Mouse (Mus musculus): ENCODE measurements around the gene Syt2. TPM values are rescaled to one million over a fixed set of nuclear protein-coding genes. Genes with fewer than 3 reads are reported as not detected.
A peak's percentile ranks its signal among the peaks of the same experiment; 100 is the strongest.

The Syt2 gene
- polyA plus RNA-seq, 1 experiment from 2014 or later, result 1.0 TPM

- H3K27ac ChIP-seq (ENCODE audit: low read depth), result peak overlapping the region; percentile 71
- ATAC-seq (ENCODE audit: insufficient read depth) (peak; percentile 58), DNase-seq (peak; percentile 80)
- H3K4me1 ChIP-seq (ENCODE audit: insufficient read depth), result peaks cover 41% of the 10 kb centered on the region
- 52% methylated on average over 13 of the region's 13 CpGs for WGBS
- peak overlapping the region; percentile 3; the same call in 1 of the 2 replicates for H3K9ac ChIP-seq
- H3K36me3 ChIP-seq (ENCODE audit: insufficient read depth), result peaks cover 11% of the 10 kb centered on the region; the same call in 1 of the 2 replicates
- no peak overlapping the region for H3K4me3 ChIP-seq (ENCODE audit: low read depth, low read length)
- H3K9me3 ChIP-seq (ENCODE audit: low read depth, low read length), result no peaks in the 10 kb centered on the region
- TF ChIP-seq CTCF (IDR thresholded peaks at IDR 0.05; ENCODE audit: low read depth), result no peak
- no peaks in the 10 kb centered on the region for H3K27me3 ChIP-seq (ENCODE audit: insufficient read depth, low read length)
- no peak overlapping the region for H3K4me2 ChIP-seq
These were observed 107.5 kb downstream of the Syt2 start for GRCm38 (mm10) chr1:134753751-134754630.

- Histone ChIP-seq H3K4me2 (no peak overlapping the region), H3K27ac (ENCODE audit: low read depth) (peak overlapping the region; percentile 40; the same call in 1 of the 2 replicates), H3K27me3 (ENCODE audit: insufficient read depth, low read length) (no peaks in the 10 kb centered on the region), H3K9me3 (ENCODE audit: low read depth, low read length) (no peaks in the 10 kb centered on the region), H3K36me3 (ENCODE audit: insufficient read depth) (peaks cover 19% of the 10 kb centered on the region; the same call in 1 of the 2 replicates), H3K4me3 (ENCODE audit: low read depth, low read length) (no peak overlapping the region), H3K9ac (no peak overlapping the region), H3K4me1 (ENCODE audit: insufficient read depth) (peaks cover 38% of the 10 kb centered on the region)
- DNase-seq (no peak), ATAC-seq (ENCODE audit: insufficient read depth) (no peak)
- WGBS, result 56% methylated on average over 10 of the region's 10 CpGs
- TF ChIP-seq CTCF (IDR thresholded peaks at IDR 0.05; ENCODE audit: low read depth), result no peak
These were observed 108.3 kb downstream of the Syt2 start for GRCm38 (mm10) chr1:134754818-134755217.

GRCm38 (mm10) chr1:134755548-134756189 lies 109.2 kb downstream of the Syt2 start:
- no peak for ATAC-seq (ENCODE audit: insufficient read depth)
- DNase-seq, result peak; percentile 69
- WGBS, result 28% methylated on average over 13 of the region's 13 CpGs

DNA sequence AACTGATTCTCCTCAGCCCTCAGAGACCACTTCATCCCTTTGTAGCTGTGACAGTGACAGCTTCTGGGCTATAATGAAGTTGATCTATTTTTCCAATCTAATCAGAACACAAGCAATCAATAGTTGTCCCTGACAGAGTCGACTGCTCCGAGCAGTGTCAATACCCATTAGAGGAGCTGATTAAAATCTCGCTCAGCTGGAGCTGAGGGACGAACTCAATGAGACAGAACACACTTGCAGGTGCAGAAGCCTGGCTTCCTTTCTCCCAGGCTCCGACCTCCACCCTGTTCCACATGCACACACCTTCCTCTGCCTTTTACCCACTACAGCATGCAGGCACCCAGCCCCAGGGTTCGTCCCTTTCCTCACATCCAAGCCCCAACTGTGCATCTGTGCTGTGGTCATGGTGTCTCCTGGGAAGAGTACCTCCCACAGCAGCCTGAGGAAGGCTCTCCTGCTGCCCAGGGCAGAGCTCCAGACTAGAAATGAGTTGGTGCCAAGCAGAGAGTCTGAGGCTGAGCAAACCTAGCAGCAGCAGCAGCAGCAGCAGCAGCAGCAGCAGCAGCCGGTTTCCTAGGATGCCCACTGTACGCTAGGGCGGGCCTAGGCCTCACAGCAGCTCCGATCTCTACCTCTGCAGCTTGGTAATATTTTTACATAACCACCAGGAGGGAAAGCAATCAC lies 109.9 kb downstream of the Syt2 start:
- H3K9ac ChIP-seq, result no peak overlapping the region

More at GRCm38 (mm10) chr1:134755548-134756189, 109.2 kb downstream of the Syt2 start:
- Histone ChIP-seq H3K4me1 (ENCODE audit: insufficient read depth) (peaks cover 35% of the 10 kb centered on the region), H3K27ac (ENCODE audit: low read depth) (0 out of 2 replicates have a peak overlapping the region, but pooled peaks have one; percentile 42), H3K4me3 (ENCODE audit: low read depth, low read length) (no peak overlapping the region), H3K36me3 (ENCODE audit: insufficient read depth) (peaks cover 24% of the 10 kb centered on the region), H3K9me3 (ENCODE audit: low read depth, low read length) (no peaks in the 10 kb centered on the region), H3K9ac (0 out of 2 replicates have a peak overlapping the region, but pooled peaks have one; percentile 6), H3K27me3 (ENCODE audit: insufficient read depth, low read length) (no peaks in the 10 kb centered on the region), H3K4me2 (no peak overlapping the region)
- no peak for TF ChIP-seq CTCF (IDR thresholded peaks at IDR 0.05; ENCODE audit: low read depth)

DNA sequence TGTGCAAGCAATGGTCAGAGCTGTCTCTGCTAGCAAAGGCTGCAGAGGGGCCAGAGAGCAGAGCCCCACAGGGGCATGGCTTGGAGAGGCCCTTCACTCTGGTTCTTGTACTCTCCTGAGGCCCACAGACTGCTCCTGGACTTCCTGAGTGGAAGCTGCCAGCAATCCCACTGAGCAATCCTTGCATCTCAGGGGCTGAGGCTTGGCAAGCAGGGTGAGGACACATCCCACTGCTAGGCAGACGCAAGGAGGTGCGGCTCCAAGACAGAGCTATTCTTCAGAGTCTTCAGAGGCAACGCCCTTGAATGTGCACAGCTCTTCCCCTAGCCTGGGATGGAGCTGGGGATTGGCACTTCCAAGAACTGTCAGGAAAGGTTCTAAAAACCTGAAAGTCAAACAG lies 110.8 kb downstream of the Syt2 start:
- Histone ChIP-seq H3K36me3 (ENCODE audit: insufficient read depth) (peaks cover 24% of the 10 kb centered on the region), H3K4me2 (no peak overlapping the region), H3K9me3 (ENCODE audit: low read depth, low read length) (no peaks in the 10 kb centered on the region), H3K27me3 (ENCODE audit: insufficient read depth, low read length) (no peaks in the 10 kb centered on the region), H3K27ac (ENCODE audit: low read depth) (0 out of 2 replicates have a peak overlapping the region, but pooled peaks have one; percentile 15), H3K4me3 (ENCODE audit: low read depth, low read length) (no peak overlapping the region), H3K9ac (no peak overlapping the region), H3K4me1 (ENCODE audit: insufficient read depth) (peaks cover 35% of the 10 kb centered on the region)
- DNase-seq, result no peak
- TF ChIP-seq CTCF (IDR thresholded peaks at IDR 0.05; ENCODE audit: low read depth), result no peak
- WGBS, result 74% methylated on average over 3 of the region's 3 CpGs
- ATAC-seq (ENCODE audit: insufficient read depth), result no peak

More for the DNA sequence above, 109.9 kb downstream of the Syt2 start:
- ATAC-seq (ENCODE audit: insufficient read depth) (no peak), DNase-seq (no peak)
- WGBS, result 66% methylated on average over 10 of the region's 10 CpGs
- no peak for TF ChIP-seq CTCF (IDR thresholded peaks at IDR 0.05; ENCODE audit: low read depth)
- H3K36me3 ChIP-seq (ENCODE audit: insufficient read depth), result peaks cover 24% of the 10 kb centered on the region
- H3K9me3 ChIP-seq (ENCODE audit: low read depth, low read length), result no peaks in the 10 kb centered on the region
- no peak overlapping the region for H3K4me2 ChIP-seq
- H3K4me3 ChIP-seq (ENCODE audit: low read depth, low read length), result no peak overlapping the region
- peaks cover 35% of the 10 kb centered on the region for H3K4me1 ChIP-seq (ENCODE audit: insufficient read depth)
- H3K27ac ChIP-seq (ENCODE audit: low read depth), result no peak overlapping the region
- no peaks in the 10 kb centered on the region for H3K27me3 ChIP-seq (ENCODE audit: insufficient read depth, low read length)

GRCm38 (mm10) chr1:134759133-134759532 lies 112.7 kb downstream of the Syt2 start:
- TF ChIP-seq CTCF (IDR thresholded peaks at IDR 0.05; ENCODE audit: low read depth), result no peak
- H3K4me3 ChIP-seq (ENCODE audit: low read depth, low read length), result no peak overlapping the region
- H3K9me3 ChIP-seq (ENCODE audit: low read depth, low read length), result no peaks in the 10 kb centered on the region
- H3K36me3 ChIP-seq (ENCODE audit: insufficient read depth), result peaks cover 29% of the 10 kb centered on the region
- 78% methylated on average over 6 of the region's 6 CpGs for WGBS
- ATAC-seq (ENCODE audit: insufficient read depth) (no peak), DNase-seq (no peak)
- peaks cover 23% of the 10 kb centered on the region for H3K4me1 ChIP-seq (ENCODE audit: insufficient read depth)
- no peak overlapping the region for H3K9ac ChIP-seq
- H3K27me3 ChIP-seq (ENCODE audit: insufficient read depth, low read length), result no peaks in the 10 kb centered on the region
- H3K27ac ChIP-seq (ENCODE audit: low read depth), result no peak overlapping the region
- H3K4me2 ChIP-seq, result no peak overlapping the region
